Mouse (Mus musculus): ENCODE measurements around the gene Arhgap17. TPM values are rescaled to one million over a fixed set of nuclear protein-coding genes. Genes with fewer than 3 reads are reported as not detected.

Gene Arhgap17
- total and polyA plus RNA-seq, 3 experiments = 6.7 to 56.1 (median 7.4) TPM

- Histone ChIP-seq H3K4me2 (ENCODE audit: insufficient read depth, low read depth, poor library complexity, severe bottlenecking) (no peak overlapping the region), H3K79me2 (replicated peaks; ENCODE audit: control insufficient read depth, extremely low read depth, insufficient read depth, poor library complexity, severe bottlenecking) (no peaks in the 10 kb centered on the region; the same call in 1 of the 2 replicates), H3K4me3 (replicated peaks in 1 of 3; ENCODE audit: low read depth in 2 of 3, low read length in 2 of 3, poor library complexity in 1 of 3) (no peak overlapping the region), H3K4me1 (ENCODE audit: control insufficient read depth in 1 of 2, insufficient read depth in 2 of 2) (peaks cover 0 to 10% of the 10 kb centered on the region in 2 experiments; a peak in 2 of 4 replicates), H3K27me3 (replicated peaks) (no peaks in the 10 kb centered on the region), H3K36me3 (replicated peaks in 1 of 2; ENCODE audit: control insufficient read depth in 1 of 2, insufficient read depth in 1 of 2, low read length in 1 of 2) (peaks cover 56 to 96% of the 10 kb centered on the region in 2 experiments), H3K9me3 (replicated peaks; ENCODE audit: low read length) (no peaks in the 10 kb centered on the region), H3K9ac (ENCODE audit: insufficient read depth, low read depth) (no peak overlapping the region), H3K27ac (ENCODE audit: insufficient read depth, low read depth) (no peak overlapping the region)
- in situ Hi-C loops (cut with MboI; ENCODE audit: low pct_ligation_motif_present, low pct_unique_long_range_greater_than_20kb, low sequenced_read_pairs) = no loop called here
- DNase-seq (ENCODE audit: extremely low read depth) = no peak
- TF ChIP-seq HCFC1 (IDR thresholded peaks at IDR 0.05; ENCODE audit: low read depth, low read length) = no peak
- TF ChIP-seq ZNF384 (IDR thresholded peaks at IDR 0.05; ENCODE audit: low read depth, low read length) = no peak
- TF ChIP-seq ELF1 (IDR thresholded peaks at IDR 0.05; ENCODE audit: low read depth, low read length) = no peak
- no peak for TF ChIP-seq MAFK (IDR thresholded peaks at IDR 0.05; ENCODE audit: insufficient replicate concordance, low read length)
- TF ChIP-seq JUN (IDR thresholded peaks at IDR 0.05; ENCODE audit: insufficient read depth, low read depth, low read length) = no peak
- no peak for TF ChIP-seq KAT2A (IDR thresholded peaks at IDR 0.05; ENCODE audit: insufficient replicate concordance, low read length)
- TF ChIP-seq MXI1 (IDR thresholded peaks at IDR 0.05; ENCODE audit: low read depth, low read length) = no peak
- no peak for TF ChIP-seq TBP (conservative IDR thresholded peaks at IDR 0.05; ENCODE audit: low read depth, low read length)
- TF ChIP-seq CTCF (conservative IDR thresholded peaks at IDR 0.05 in 1 of 2, IDR thresholded peaks at IDR 0.05 in 1 of 2; ENCODE audit: low read depth in 2 of 2, low read length in 2 of 2) = no peak
- no peak for TF ChIP-seq USF2 (conservative IDR thresholded peaks at IDR 0.05; ENCODE audit: low read depth, low read length)
- TF ChIP-seq PAX5 (IDR thresholded peaks at IDR 0.05; ENCODE audit: low read length) = no peak
- dilution Hi-C loops (cut with MboI; ENCODE audit: extremely low pct_ligation_motif_present, extremely low pct_unique_long_range_greater_than_20kb, low sequenced_read_pairs) = no loop called here
Observed at GRCm38 (mm10) chr7:123287903-123288302, 81.8 kb downstream of the Arhgap17 start.

- in situ Hi-C loops (cut with MboI; ENCODE audit: low pct_ligation_motif_present, low pct_unique_long_range_greater_than_20kb, low sequenced_read_pairs) (no loop called here), dilution Hi-C loops (cut with MboI; ENCODE audit: extremely low pct_ligation_motif_present, extremely low pct_unique_long_range_greater_than_20kb, low sequenced_read_pairs) (no loop called here)
- no peak overlapping the region for H3K9ac ChIP-seq (ENCODE audit: insufficient read depth, low read depth)
- no peak overlapping the region for H3K27ac ChIP-seq (ENCODE audit: insufficient read depth, low read depth)
- no peak for DNase-seq (ENCODE audit: extremely low read depth)
- H3K4me3 ChIP-seq (replicated peaks in 1 of 3; ENCODE audit: low read depth in 2 of 3, low read length in 2 of 3, poor library complexity in 1 of 3) = no peak overlapping the region
- H3K27me3 ChIP-seq (replicated peaks) = no peaks in the 10 kb centered on the region
- no peak for TF ChIP-seq MEF2A (IDR thresholded peaks at IDR 0.05; ENCODE audit: borderline replicate concordance, low read depth, low read length)
- TF ChIP-seq MXI1 (IDR thresholded peaks at IDR 0.05; ENCODE audit: low read depth, low read length) = no peak
- no peak for TF ChIP-seq TBP (conservative IDR thresholded peaks at IDR 0.05; ENCODE audit: low read depth, low read length)
- TF ChIP-seq RCOR1 (conservative IDR thresholded peaks at IDR 0.05; ENCODE audit: low read depth, low read length) = no peak
- no peak for TF ChIP-seq NELFE (IDR thresholded peaks at IDR 0.05; ENCODE audit: low read depth, low read length)
- TF ChIP-seq SIN3A (IDR thresholded peaks at IDR 0.05; ENCODE audit: low read length) = no peak
- TF ChIP-seq GABPA (IDR thresholded peaks at IDR 0.05; ENCODE audit: insufficient replicate concordance, low read depth, low read length) = no peak
- no peak for TF ChIP-seq E2F4 (IDR thresholded peaks at IDR 0.05; ENCODE audit: insufficient replicate concordance, low read depth, low read length)
- TF ChIP-seq RAD21 (IDR thresholded peaks at IDR 0.05; ENCODE audit: low read depth, low read length) = no peak
- no peak for TF ChIP-seq MAX (IDR thresholded peaks at IDR 0.05; ENCODE audit: low read length)
- no peak for TF ChIP-seq EP300 (IDR thresholded peaks at IDR 0.05; ENCODE audit: low read length)
- no peak for TF ChIP-seq CHD1 (IDR thresholded peaks at IDR 0.05; ENCODE audit: low read depth, low read length)
- no peak for TF ChIP-seq ZMIZ1 (IDR thresholded peaks at IDR 0.05; ENCODE audit: low read depth, low read length)
- TF ChIP-seq MAFK (IDR thresholded peaks at IDR 0.05; ENCODE audit: insufficient replicate concordance, low read length) = no peak
- no peak for TF ChIP-seq CTCF (conservative IDR thresholded peaks at IDR 0.05 in 1 of 2, IDR thresholded peaks at IDR 0.05 in 1 of 2; ENCODE audit: low read depth in 2 of 2, low read length in 2 of 2)
- TF ChIP-seq UBTF (IDR thresholded peaks at IDR 0.05; ENCODE audit: low read depth, low read length) = no peak
- TF ChIP-seq SMC3 (IDR thresholded peaks at IDR 0.05; ENCODE audit: low read depth, low read length) = no peak
- no peak for TF ChIP-seq CHD2 (IDR thresholded peaks at IDR 0.05; ENCODE audit: low read length)
- no peak for TF ChIP-seq TCF12 (IDR thresholded peaks at IDR 0.05; ENCODE audit: low read depth, low read length)
- no peak for TF ChIP-seq ELF1 (IDR thresholded peaks at IDR 0.05; ENCODE audit: low read depth, low read length)
- H3K4me1 ChIP-seq (ENCODE audit: control insufficient read depth in 1 of 2, insufficient read depth in 2 of 2) = no peaks in the 10 kb centered on the region
- H3K79me2 ChIP-seq (replicated peaks; ENCODE audit: control insufficient read depth, extremely low read depth, insufficient read depth, poor library complexity, severe bottlenecking) = no peaks in the 10 kb centered on the region
- H3K4me2 ChIP-seq (ENCODE audit: insufficient read depth, low read depth, poor library complexity, severe bottlenecking) = no peak overlapping the region
- peaks cover 49 to 93% of the 10 kb centered on the region in 2 experiments for H3K36me3 ChIP-seq (replicated peaks in 1 of 2; ENCODE audit: control insufficient read depth in 1 of 2, insufficient read depth in 1 of 2, low read length in 1 of 2)
- no peaks in the 10 kb centered on the region for H3K9me3 ChIP-seq (replicated peaks; ENCODE audit: low read length)
Observed at GRCm38 (mm10) chr7:123285896-123286295, 83.8 kb downstream of the Arhgap17 start.

Measured in CH12.LX (cell line).